Mouse (Mus musculus) hindlimb bud, embryonic 11.5 days (tissue): Measurements from ENCODE around the gene Coq6.
"Not testable (repeated sequence)": the region's sequence is repeated elsewhere in the genome, so short reads cannot be mapped to it uniquely, and the experiment has no call there.

ENCODE experiments used
- DNase-seq: peaks from one replicate; pipeline ENCODE4 v3.0.0-alpha.2; 2012; ENCODE audit warnings: low read depth, low spot score; ENCODE audit errors: extremely low spot score

The Coq6 gene

GRCm38 (mm10) chr12:84361555-84362489 lies at the start of gene Coq6, which contains the start of gene Fam161b:
Gene Coq6, plus strand, starts transcription at chr12:84361657.
Gene Fam161b, minus strand, starts transcription at chr12:84361833.
- DNase-seq, result peak; percentile 95

GRCm38 (mm10) chr12:84316006-84316405 lies 45.5 kb upstream of the Coq6 start:
- no peak for DNase-seq

- DNase-seq, result peak; percentile 67
These were observed 44.5 kb upstream of the Coq6 start, which contains the start of gene Zfp410 for GRCm38 (mm10) chr12:84316721-84317621. Gene Zfp410, plus strand, starts transcription at chr12:84316852.

- no peak for DNase-seq
These were observed 34.3 kb upstream of the Coq6 start for GRCm38 (mm10) chr12:84327111-84327512.

- no peak for DNase-seq
These were observed 24.4 kb upstream of the Coq6 start for GRCm38 (mm10) chr12:84336963-84337625.

- no peak for DNase-seq
These were observed 14.3 kb upstream of the Coq6 start for GRCm38 (mm10) chr12:84347192-84347591.

GRCm38 (mm10) chr12:84358699-84359098 lies 2.8 kb upstream of the Coq6 start:
- not testable (repeated sequence) for DNase-seq

GRCm38 (mm10) chr12:84362872-84363271 lies 1.4 kb downstream of the Coq6 start:
- DNase-seq, result no peak

- DNase-seq, result no peak
These were observed 2.8 kb downstream of the Coq6 start for GRCm38 (mm10) chr12:84364291-84364690.

GRCm38 (mm10) chr12:84365137-84365536 lies 3.7 kb downstream of the Coq6 start:
- DNase-seq, result no peak

GRCm38 (mm10) chr12:84366971-84367370 lies 5.5 kb downstream of the Coq6 start:
- no peak for DNase-seq

- no peak for DNase-seq
These were observed 10.2 kb downstream of the Coq6 start for GRCm38 (mm10) chr12:84371647-84372046.

- no peak for DNase-seq
These were observed 12.5 kb downstream of the Coq6 start for GRCm38 (mm10) chr12:84373831-84374481.

GRCm38 (mm10) chr12:84382369-84382768 lies 20.9 kb downstream of the Coq6 start:
- no peak for DNase-seq

- no peak for DNase-seq
These were observed 23.2 kb downstream of the Coq6 start for GRCm38 (mm10) chr12:84384644-84385081.

GRCm38 (mm10) chr12:84385408-84385807 lies 24.0 kb downstream of the Coq6 start:
- DNase-seq, result no peak

GRCm38 (mm10) chr12:84388097-84388496 lies 26.6 kb downstream of the Coq6 start:
- no peak for DNase-seq

GRCm38 (mm10) chr12:84388774-84389400 lies 27.4 kb downstream of the Coq6 start:
- DNase-seq, result no peak

GRCm38 (mm10) chr12:84390336-84390735 lies 28.9 kb downstream of the Coq6 start:
- DNase-seq, result no peak

- no peak for DNase-seq
These were observed 31.2 kb downstream of the Coq6 start for GRCm38 (mm10) chr12:84392681-84393080.
